Mouse (Mus musculus): ENCODE measurements around the gene Spata45. TPM values are rescaled to one million over a fixed set of nuclear protein-coding genes. Genes with fewer than 3 reads are reported as not detected.

Gene Spata45
- total RNA-seq (2014; rRNA removed; ENCODE audit: low replicate concordance) (not detected in 2 replicates), polyA plus RNA-seq (2015; fragmentation: Nextera tagmentation; extraction: Ambion mirVana) (not detected in 2 replicates)

- no peaks in the 10 kb centered on the region for H3K4me1 ChIP-seq (ENCODE audit: control insufficient read depth, insufficient read depth)
- H3K9me3 ChIP-seq (replicated peaks; ENCODE audit: control insufficient read depth, low read length), result no peaks in the 10 kb centered on the region
- no peak for DNase-seq (ENCODE audit: low spot score)
- H3K4me3 ChIP-seq (ENCODE audit: low read depth, low read length), result no peak within 1 kb of the TSS
- ATAC-seq (ENCODE audit: insufficient read depth, low read depth), result no peak
- H3K27me3 ChIP-seq (ENCODE audit: control insufficient read depth, insufficient read depth, low read length), result no peaks in the 10 kb centered on the region
- no peaks in the 10 kb centered on the region for H3K36me3 ChIP-seq (replicated peaks; ENCODE audit: control insufficient read depth, insufficient read depth, low read length)
- whole genome bisulfite sequencing, result 59% methylated on average over 6 of the region's 6 CpGs
- no peak within 1 kb of the TSS for H3K4me2 ChIP-seq (ENCODE audit: low read depth, low read length)
- no peak within 1 kb of the TSS for H3K27ac ChIP-seq (ENCODE audit: low read depth)
- TF ChIP-seq EP300 (IDR thresholded peaks at IDR 0.05; ENCODE audit: low read depth), result no peak
- no peak for TF ChIP-seq CTCF (IDR thresholded peaks at IDR 0.05; ENCODE audit: low read depth)
- no peak within 1 kb of the TSS for H3K9ac ChIP-seq (replicated peaks; ENCODE audit: low read depth, low read length)
Observed at GRCm38 (mm10) chr1:191036554-191037334, at the start of gene Spata45. Gene Spata45 (plus strand): TSS chr1:191036639.

- WGBS, result 80% methylated on average over 9 of the region's 9 CpGs
- H3K27ac ChIP-seq (ENCODE audit: low read depth), result no peak overlapping the region
- DNase-seq (ENCODE audit: low spot score), result no peak
- no peak overlapping the region for H3K4me3 ChIP-seq (ENCODE audit: low read depth, low read length)
- no peak overlapping the region for H3K4me2 ChIP-seq (ENCODE audit: low read depth, low read length)
- no peak for ATAC-seq (ENCODE audit: insufficient read depth, low read depth)
- no peaks in the 10 kb centered on the region for H3K36me3 ChIP-seq (replicated peaks; ENCODE audit: control insufficient read depth, insufficient read depth, low read length)
- no peaks in the 10 kb centered on the region for H3K27me3 ChIP-seq (ENCODE audit: control insufficient read depth, insufficient read depth, low read length)
- H3K9ac ChIP-seq (replicated peaks; ENCODE audit: low read depth, low read length), result no peak overlapping the region
- no peaks in the 10 kb centered on the region for H3K9me3 ChIP-seq (replicated peaks; ENCODE audit: control insufficient read depth, low read length)
- H3K4me1 ChIP-seq (ENCODE audit: control insufficient read depth, insufficient read depth), result no peaks in the 10 kb centered on the region
- TF ChIP-seq EP300 (IDR thresholded peaks at IDR 0.05; ENCODE audit: low read depth), result no peak
- peak; percentile 23; the same call in 1 of the 2 replicates for TF ChIP-seq CTCF (IDR thresholded peaks at IDR 0.05; ENCODE audit: low read depth)
Observed at GRCm38 (mm10) chr1:190989437-190990082, 46.9 kb upstream of the Spata45 start.

- WGBS, result 22% methylated on average over 7 of the region's 7 CpGs
- DNase-seq (ENCODE audit: low spot score) (peak; percentile 39), ATAC-seq (ENCODE audit: insufficient read depth, low read depth) (peak; percentile 36; the same call in 1 of the 2 replicates)
- Histone ChIP-seq H3K4me1 (ENCODE audit: control insufficient read depth, insufficient read depth) (peaks cover 7% of the 10 kb centered on the region; the same call in 1 of the 2 replicates), H3K9me3 (replicated peaks; ENCODE audit: control insufficient read depth, low read length) (peaks cover 8% of the 10 kb centered on the region), H3K4me3 (ENCODE audit: low read depth, low read length) (no peak overlapping the region), H3K4me2 (ENCODE audit: low read depth, low read length) (0 out of 2 replicates have a peak overlapping the region, but pooled peaks have one; percentile 6), H3K9ac (replicated peaks; ENCODE audit: low read depth, low read length) (no peak overlapping the region), H3K27ac (ENCODE audit: low read depth) (no peak overlapping the region), H3K36me3 (replicated peaks; ENCODE audit: control insufficient read depth, insufficient read depth, low read length) (no peaks in the 10 kb centered on the region), H3K27me3 (ENCODE audit: control insufficient read depth, insufficient read depth, low read length) (no peaks in the 10 kb centered on the region)
- TF ChIP-seq EP300 (IDR thresholded peaks at IDR 0.05; ENCODE audit: low read depth), result no peak
- TF ChIP-seq CTCF (IDR thresholded peaks at IDR 0.05; ENCODE audit: low read depth), result no peak
Observed at GRCm38 (mm10) chr1:190995548-190995947, 40.9 kb upstream of the Spata45 start.

- TF ChIP-seq EP300 (IDR thresholded peaks at IDR 0.05; ENCODE audit: low read depth), result no peak
- TF ChIP-seq CTCF (IDR thresholded peaks at IDR 0.05; ENCODE audit: low read depth), result peak; percentile 37; the same call in 1 of the 2 replicates
- peaks cover 7% of the 10 kb centered on the region; the same call in 1 of the 2 replicates for H3K4me1 ChIP-seq (ENCODE audit: control insufficient read depth, insufficient read depth)
- H3K4me2 ChIP-seq (ENCODE audit: low read depth, low read length), result no peak overlapping the region
- no peak overlapping the region for H3K9ac ChIP-seq (replicated peaks; ENCODE audit: low read depth, low read length)
- 70% methylated on average over 6 of the region's 6 CpGs for WGBS
- no peak overlapping the region for H3K27ac ChIP-seq (ENCODE audit: low read depth)
- no peaks in the 10 kb centered on the region for H3K27me3 ChIP-seq (ENCODE audit: control insufficient read depth, insufficient read depth, low read length)
- ATAC-seq (ENCODE audit: insufficient read depth, low read depth) (no peak), DNase-seq (ENCODE audit: low spot score) (no peak)
- H3K36me3 ChIP-seq (replicated peaks; ENCODE audit: control insufficient read depth, insufficient read depth, low read length), result no peaks in the 10 kb centered on the region
- H3K9me3 ChIP-seq (replicated peaks; ENCODE audit: control insufficient read depth, low read length), result peaks cover 8% of the 10 kb centered on the region
- H3K4me3 ChIP-seq (ENCODE audit: low read depth, low read length), result no peak overlapping the region
Observed at GRCm38 (mm10) chr1:190996346-190996877, 40.0 kb upstream of the Spata45 start.

- Histone ChIP-seq H3K27ac (ENCODE audit: low read depth) (no peak overlapping the region), H3K4me2 (ENCODE audit: low read depth, low read length) (no peak overlapping the region), H3K27me3 (ENCODE audit: control insufficient read depth, insufficient read depth, low read length) (no peaks in the 10 kb centered on the region), H3K36me3 (replicated peaks; ENCODE audit: control insufficient read depth, insufficient read depth, low read length) (no peaks in the 10 kb centered on the region), H3K9ac (replicated peaks; ENCODE audit: low read depth, low read length) (no peak overlapping the region), H3K9me3 (replicated peaks; ENCODE audit: control insufficient read depth, low read length) (peaks cover 8% of the 10 kb centered on the region), H3K4me3 (ENCODE audit: low read depth, low read length) (no peak overlapping the region), H3K4me1 (ENCODE audit: control insufficient read depth, insufficient read depth) (peaks cover 7% of the 10 kb centered on the region; the same call in 1 of the 2 replicates)
- DNase-seq (ENCODE audit: low spot score), result no peak
- no peak for ATAC-seq (ENCODE audit: insufficient read depth, low read depth)
- WGBS, result 79% methylated on average over 1 of the region's 1 CpGs
- TF ChIP-seq EP300 (IDR thresholded peaks at IDR 0.05; ENCODE audit: low read depth), result no peak
- TF ChIP-seq CTCF (IDR thresholded peaks at IDR 0.05; ENCODE audit: low read depth), result no peak
Observed at GRCm38 (mm10) chr1:190998027-190998426, 38.4 kb upstream of the Spata45 start.

Measured in heart, postnatal 0 days (tissue).